8 mouse cellular contexts compared by ENCODE assay signal in the genomic region with DNA sequence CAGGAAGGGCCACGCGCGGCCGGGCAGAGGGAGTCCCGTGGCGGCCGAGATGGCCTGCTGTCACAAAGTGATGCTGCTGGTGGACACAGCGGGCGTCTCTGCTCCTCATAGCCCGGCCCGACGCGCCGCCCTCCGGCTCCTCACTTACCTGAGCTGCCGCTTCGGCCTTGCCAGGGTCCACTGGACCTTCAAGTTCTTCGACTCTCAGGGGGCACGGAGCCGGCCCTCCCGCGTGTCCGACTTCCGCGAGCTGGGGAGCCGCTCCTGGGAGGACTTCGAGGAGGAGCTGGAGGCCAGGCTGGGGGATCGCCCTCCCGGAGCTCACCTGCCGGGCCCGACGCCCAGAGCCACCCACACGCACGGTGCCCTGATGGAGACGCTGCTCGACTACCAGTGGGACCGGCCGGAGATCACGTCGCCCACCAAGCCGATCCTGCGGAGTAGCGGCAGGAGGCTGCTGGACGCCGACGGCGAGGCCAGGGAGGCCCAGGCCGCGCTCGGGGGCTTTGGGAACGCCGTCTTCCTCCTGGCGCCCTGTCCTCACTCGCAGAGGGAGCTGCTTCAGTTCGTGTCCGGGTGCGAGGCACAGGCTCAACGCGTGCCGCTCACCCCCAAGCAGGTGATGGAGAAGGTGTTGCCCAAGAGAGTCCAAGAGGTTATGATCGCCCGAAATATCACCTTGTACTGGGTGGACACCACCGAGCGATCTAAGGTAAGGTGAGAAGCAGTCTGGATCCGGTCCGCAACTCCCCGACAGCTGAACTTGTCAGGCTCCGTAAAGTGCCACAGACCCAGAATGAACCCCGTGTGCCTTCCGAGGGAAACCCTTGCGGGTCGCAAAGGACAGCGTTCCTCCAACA. TPM values are rescaled to one million over a fixed set of nuclear protein-coding genes. Genes with fewer than 3 reads are reported as not detected.
DNase-seq lines count a peak whose midpoint lies in the region; ATAC-seq and TF ChIP-seq lines count a peak whose summit lies in the region.

No protein-coding gene starts in this region.

- 1% methylated on average over 73 of the region's 73 CpGs for WGBS in kidney, adult 2 months
- WGBS in forebrain, embryonic 10.5 days, result under 1% methylated on average over 73 of the region's 73 CpGs
- WGBS in limb, embryonic 14.5 days, result under 1% methylated on average over 68 of the region's 73 CpGs
- WGBS in olfactory bulb, adult 2 months, result under 1% methylated on average over 73 of the region's 73 CpGs

- no peaks in the 10 kb centered on the region for H3K27me3 ChIP-seq in kidney, adult 2 months (replicated peaks; ENCODE audit: control insufficient read depth, insufficient read depth, low read length)
- H3K27me3 ChIP-seq in G1E (ENCODE audit: insufficient read depth, low read length), result 0 out of 2 replicates have a peak, but pooled peaks cover 4% of the 10 kb centered on the region
- H3K27me3 ChIP-seq in forebrain, embryonic 10.5 days (ENCODE audit: poor library complexity, severe bottlenecking), result no peaks in the 10 kb centered on the region
- no peaks in the 10 kb centered on the region for H3K27me3 ChIP-seq in limb, embryonic 14.5 days (ENCODE audit: control insufficient read depth, insufficient read depth, low read length)

- no peak for ATAC-seq in G1E (ENCODE audit: extremely low read depth, insufficient number of reproducible peaks, low FRiP score, poor library complexity, severe bottlenecking)
- ATAC-seq in limb, embryonic 14.5 days (ENCODE audit: low FRiP score, low read depth), result peak; percentile 20

- no peak for DNase-seq in kidney, adult 2 months
- DNase-seq in kidney, postnatal 25 days, result no peak
- DNase-seq in G1E (ENCODE audit: low spot score), result peak; percentile 35
- DNase-seq in forebrain, embryonic 10.5 days (ENCODE audit: extremely low spot score, low spot score), result peak; percentile 34
- no peak for DNase-seq in limb, embryonic 14.5 days (ENCODE audit: low spot score)
- no peak for DNase-seq in layer of hippocampus, adult 18-20 months (ENCODE audit: low spot score in 2 of 2)
- DNase-seq in layer of hippocampus, adult 9-10 months (ENCODE audit: low spot score), result no peak

- no peak for TF ChIP-seq CTCF in kidney, adult 2 months (conservative IDR thresholded peaks at IDR 0.05; ENCODE audit: insufficient read depth, insufficient read length, low read depth, low read length)
- no peak for TF ChIP-seq CTCF in G1E (IDR thresholded peaks at IDR 0.05; ENCODE audit: low read depth, low read length)
- TF ChIP-seq CTCF in olfactory bulb, adult 2 months (IDR thresholded peaks at IDR 0.05; ENCODE audit: insufficient read depth, low read depth, low read length), result no peak

- no peak overlapping the region for H3K27ac ChIP-seq in kidney, adult 2 months (ENCODE audit: insufficient read depth, low read depth, low read length)
- H3K27ac ChIP-seq in forebrain, embryonic 10.5 days, result peak overlapping the region; percentile 96
- no peak overlapping the region for H3K27ac ChIP-seq in limb, embryonic 14.5 days (replicated peaks; ENCODE audit: low read depth, low read length)
- H3K27ac ChIP-seq in olfactory bulb, adult 2 months (ENCODE audit: insufficient read depth, low read depth, low read length), result no peak overlapping the region

- H3K4me2 ChIP-seq in limb, embryonic 14.5 days (replicated peaks; ENCODE audit: low read depth, low read length, severe bottlenecking), result peak overlapping the region; percentile 95

- peak overlapping the region; percentile 78 for H3K9ac ChIP-seq in limb, embryonic 14.5 days (ENCODE audit: low read depth, low read length, severe bottlenecking)

- H3K4me1 ChIP-seq in kidney, adult 2 months (ENCODE audit: control insufficient read depth, insufficient read depth, low read length), result peaks cover 7% of the 10 kb centered on the region; the same call in 1 of the 2 replicates
- H3K4me1 ChIP-seq in G1E (ENCODE audit: insufficient read depth, low read depth, low read length), result peaks cover 43% of the 10 kb centered on the region
- H3K4me1 ChIP-seq in forebrain, embryonic 10.5 days, result peaks cover 44% of the 10 kb centered on the region
- peaks cover 15% of the 10 kb centered on the region for H3K4me1 ChIP-seq in limb, embryonic 14.5 days (ENCODE audit: control insufficient read depth, insufficient read depth, low read length)
- peaks cover 8% of the 10 kb centered on the region for H3K4me1 ChIP-seq in olfactory bulb, adult 2 months (ENCODE audit: control insufficient read depth, insufficient read depth, low read length)

- no peaks in the 10 kb centered on the region for H3K36me3 ChIP-seq in kidney, adult 2 months (ENCODE audit: control insufficient read depth, insufficient read depth, low read length)
- peaks cover 32% of the 10 kb centered on the region for H3K36me3 ChIP-seq in G1E (replicated peaks)
- peaks cover 33% of the 10 kb centered on the region for H3K36me3 ChIP-seq in forebrain, embryonic 10.5 days (replicated peaks)
- peaks cover 1% of the 10 kb centered on the region; the same call in 1 of the 2 replicates for H3K36me3 ChIP-seq in limb, embryonic 14.5 days (ENCODE audit: control insufficient read depth, insufficient read depth, low read length)

- no peaks in the 10 kb centered on the region for H3K9me3 ChIP-seq in G1E (replicated peaks)
- no peaks in the 10 kb centered on the region for H3K9me3 ChIP-seq in forebrain, embryonic 10.5 days
- H3K9me3 ChIP-seq in limb, embryonic 14.5 days (ENCODE audit: control insufficient read depth, low read length), result no peaks in the 10 kb centered on the region

- no peak for TF ChIP-seq POLR2A in kidney, adult 2 months (IDR thresholded peaks at IDR 0.05; ENCODE audit: low read depth, low read length)
- TF ChIP-seq POLR2A in limb, embryonic 14.5 days (IDR thresholded peaks at IDR 0.05; ENCODE audit: borderline replicate concordance, extremely low read depth, insufficient read depth, insufficient read length), result no peak
- TF ChIP-seq POLR2A in olfactory bulb, adult 2 months (IDR thresholded peaks at IDR 0.05; ENCODE audit: insufficient read depth, low read depth, low read length), result no peak

- peak overlapping the region; percentile 73 for H3K4me3 ChIP-seq in kidney, adult 2 months (ENCODE audit: insufficient read depth, low read depth, low read length)
- H3K4me3 ChIP-seq in G1E (ENCODE audit: low read depth, low read length), result peak overlapping the region; percentile 98
- H3K4me3 ChIP-seq in forebrain, embryonic 10.5 days, result peak overlapping the region; percentile 100
- H3K4me3 ChIP-seq in limb, embryonic 14.5 days (replicated peaks; ENCODE audit: low read length), result peak overlapping the region; percentile 88
- H3K4me3 ChIP-seq in olfactory bulb, adult 2 months (ENCODE audit: insufficient read depth, low read depth, low read length), result peak overlapping the region; percentile 62

RNA-seq across cellular contexts. Expression of a gene that starts 0.5 kb away (rescaled TPM):
- polyA plus RNA-seq in kidney, adult 2 months (2012; rRNA removed), result 0.03 and 0.11 TPM in 2 replicates
- total RNA-seq in G1E (2014; fragmentation: Nextera tagmentation), result 69.3 and 74.3 TPM in 2 replicates
- total RNA-seq in G1E (2017), result 16.7 and 21.3 TPM in 2 replicates
- 13.1 and 13.6 TPM in 2 replicates for polyA plus RNA-seq in G1E (2012)
- polyA plus RNA-seq in forebrain, embryonic 10.5 days (2016; fragmentation: Nextera tagmentation; extraction: Ambion mirVana), result 18.0 and 18.2 TPM in 2 replicates
- polyA plus RNA-seq in limb, embryonic 14.5 days (2012; rRNA removed), result 6.8 and 7.4 TPM in 2 replicates
- polyA plus RNA-seq in limb, embryonic 14.5 days (2014; fragmentation: Nextera tagmentation; extraction: Ambion mirVana), result 7.9 and 9.5 TPM in 2 replicates
- polyA plus RNA-seq in olfactory bulb, adult 2 months (2012; ENCODE audit: insufficient read depth, insufficient read length, low replicate concordance, missing spikeins), result not detected in 2 replicates
- not detected for total RNA-seq in layer of hippocampus, adult 18-20 months (2021)

RNA-seq across cellular contexts. Expression of a gene that starts 43.1 kb away (rescaled TPM):
- 170 and 188 TPM in 2 replicates for polyA plus RNA-seq in kidney, adult 2 months (2012; rRNA removed)
- total RNA-seq in G1E (2014; fragmentation: Nextera tagmentation) (not detected in 2 replicates), G1E (2017) (not detected in 2 replicates)
- polyA plus RNA-seq in G1E (2012), result not detected in 2 replicates
- polyA plus RNA-seq in forebrain, embryonic 10.5 days (2016; fragmentation: Nextera tagmentation; extraction: Ambion mirVana), result 2.4 and 3.3 TPM in 2 replicates
- polyA plus RNA-seq in limb, embryonic 14.5 days (2012; rRNA removed), result 0.08 and 0.14 TPM in 2 replicates
- 0.11 TPM in 1 of 2 replicates, not detected in the other for polyA plus RNA-seq in limb, embryonic 14.5 days (2014; fragmentation: Nextera tagmentation; extraction: Ambion mirVana)
- polyA plus RNA-seq in olfactory bulb, adult 2 months (2012; ENCODE audit: insufficient read depth, insufficient read length, low replicate concordance, missing spikeins), result not detected in 2 replicates
- 1 to 10 TPM in 1 of 2 experiments, under 1 TPM in 1; 0.82 to 1.8 TPM for total RNA-seq in layer of hippocampus, adult 18-20 months (2021)

RNA-seq across cellular contexts. Expression of a gene that starts 55.0 kb away (rescaled TPM):
- 0.81 and 0.92 TPM in 2 replicates for polyA plus RNA-seq in kidney, adult 2 months (2012; rRNA removed)
- total RNA-seq in G1E (2014; fragmentation: Nextera tagmentation) (2.6 and 2.7 TPM in 2 replicates), G1E (2017) (4.2 and 4.4 TPM in 2 replicates)
- polyA plus RNA-seq in G1E (2012), result 17.6 and 19.9 TPM in 2 replicates
- 6.3 and 6.4 TPM in 2 replicates for polyA plus RNA-seq in forebrain, embryonic 10.5 days (2016; fragmentation: Nextera tagmentation; extraction: Ambion mirVana)
- polyA plus RNA-seq in limb, embryonic 14.5 days (2012; rRNA removed), result 14.6 and 14.9 TPM in 2 replicates
- 7.2 and 8.2 TPM in 2 replicates for polyA plus RNA-seq in limb, embryonic 14.5 days (2014; fragmentation: Nextera tagmentation; extraction: Ambion mirVana)
- not detected in 2 replicates for polyA plus RNA-seq in olfactory bulb, adult 2 months (2012; ENCODE audit: insufficient read depth, insufficient read length, low replicate concordance, missing spikeins)
- 1 to 10 TPM; 1.5 TPM for total RNA-seq in layer of hippocampus, adult 18-20 months (2021)

Comparison
In these comparisons a context has a peak if more than half of its experiments do, and no peak if none do; other contexts are left out.
1. DNase-seq: peak in G1E (single experiment) and forebrain, embryonic 10.5 days (single experiment); none in kidney, adult 2 months (single experiment), kidney, postnatal 25 days (0 of 2), limb, embryonic 14.5 days (single experiment), layer of hippocampus, adult 18-20 months (0 of 2) and layer of hippocampus, adult 9-10 months (single experiment).
2. RNA of a gene that starts 43.1 kb away (polyA plus RNA-seq): 170 to 188 TPM in kidney, adult 2 months; 2.4 to 3.3 TPM in forebrain, embryonic 10.5 days, 0.08 to 0.14 TPM in limb, embryonic 14.5 days, not detected in G1E and not detected in olfactory bulb, adult 2 months; every median in the first group is over 10 times any median in the second.
3. Peak in every context shown above with its lines, with median percentiles within 50 percentile points of each other: H3K4me3 ChIP-seq.